Mouse (Mus musculus) right cerebral cortex, postnatal 14 days (tissue): ENCODE measurements around the gene Pam.
A peak's percentile ranks its signal among the peaks of the same experiment; 100 is the strongest.

ENCODE experiments used
- DNase-seq: peaks from one replicate; pipeline ENCODE4 v3.0.0; 2022

Pam gene

DNA sequence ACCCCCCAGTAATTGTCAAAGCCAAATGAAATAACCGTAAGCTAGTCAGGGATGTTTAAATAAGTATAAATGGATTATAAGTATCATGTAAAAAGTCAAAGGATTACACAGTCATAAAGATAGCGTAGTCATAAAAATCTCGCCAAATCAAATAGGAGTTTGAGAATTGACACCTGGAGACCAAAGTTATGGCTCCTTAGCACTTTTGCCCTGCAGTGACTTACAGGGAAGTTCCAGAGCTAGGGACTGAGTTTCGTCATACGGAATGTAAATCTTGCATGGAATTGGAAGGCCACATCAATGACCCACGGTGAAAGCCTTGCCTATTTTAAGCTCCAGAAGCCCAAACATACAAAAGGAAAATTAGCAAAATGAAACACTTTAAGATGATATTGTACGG, 192.6 kb downstream of the Pam start:
- no peak for DNase-seq

DNA sequence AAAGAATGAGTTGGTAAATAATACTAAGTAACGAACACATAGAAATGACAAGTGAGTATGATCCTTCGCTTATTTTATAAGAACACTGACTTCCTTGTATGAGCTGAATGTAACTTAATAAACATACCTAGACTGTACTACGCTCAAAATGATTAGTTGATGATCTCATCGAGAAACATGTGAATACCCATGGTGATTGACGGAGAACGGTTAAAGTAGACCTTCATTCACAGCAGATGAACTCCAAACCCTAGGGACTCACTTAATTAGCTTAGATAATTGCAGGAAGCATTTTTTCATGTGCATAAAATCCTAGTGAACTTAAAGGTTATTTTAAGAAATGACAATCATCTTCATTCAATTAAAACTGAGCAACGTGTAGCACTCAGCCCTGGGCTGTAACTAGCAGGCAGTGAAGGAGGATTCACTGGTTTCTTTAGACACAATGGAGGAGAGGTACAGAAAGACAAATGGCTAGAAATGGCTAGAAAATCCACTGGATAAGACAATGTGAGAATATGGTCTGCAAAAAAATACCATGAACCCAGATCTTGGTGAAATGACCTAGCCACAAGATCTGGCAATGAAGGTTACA, 194.8 kb downstream of the Pam start:
- DNase-seq, result no peak

DNA sequence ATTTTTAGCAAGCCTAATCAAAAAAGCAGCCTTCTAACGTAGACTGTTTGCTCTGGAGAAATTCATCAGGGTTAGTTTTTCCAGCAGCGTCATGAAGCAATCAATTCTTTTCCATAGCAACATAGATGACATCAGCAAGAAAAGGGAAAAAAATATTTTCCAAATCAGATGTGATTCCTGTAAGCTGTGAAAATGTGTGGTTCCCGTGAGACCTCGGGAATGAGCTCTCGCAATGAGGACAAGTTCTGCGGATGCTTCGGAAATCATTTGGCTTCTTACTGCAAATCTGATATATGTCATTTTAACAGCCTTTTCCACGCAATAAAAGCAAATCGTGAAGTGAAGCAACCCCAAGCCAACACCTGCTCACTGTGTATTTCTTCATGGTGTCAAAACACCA, 207.9 kb downstream of the Pam start:
- no peak for DNase-seq

DNA sequence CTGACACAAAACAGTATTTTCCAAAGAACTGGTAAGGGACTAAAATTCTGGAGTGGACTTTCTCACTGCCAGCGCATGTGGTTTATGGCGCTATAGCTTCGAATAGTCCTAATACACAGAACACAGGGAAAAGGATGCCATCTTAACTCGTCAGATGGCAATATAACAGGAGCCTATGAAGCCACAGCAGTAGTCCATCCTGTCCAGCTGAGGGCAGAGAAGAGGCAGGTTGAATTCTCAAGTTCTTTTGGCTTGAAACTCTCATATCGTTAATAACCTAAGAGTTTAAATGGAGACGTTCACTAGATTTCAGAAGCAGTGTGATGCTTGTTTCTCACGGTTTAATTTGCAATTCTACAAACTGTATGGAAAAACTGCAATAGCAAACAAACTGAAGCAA, 211.9 kb downstream of the Pam start:
- no peak for DNase-seq

DNA sequence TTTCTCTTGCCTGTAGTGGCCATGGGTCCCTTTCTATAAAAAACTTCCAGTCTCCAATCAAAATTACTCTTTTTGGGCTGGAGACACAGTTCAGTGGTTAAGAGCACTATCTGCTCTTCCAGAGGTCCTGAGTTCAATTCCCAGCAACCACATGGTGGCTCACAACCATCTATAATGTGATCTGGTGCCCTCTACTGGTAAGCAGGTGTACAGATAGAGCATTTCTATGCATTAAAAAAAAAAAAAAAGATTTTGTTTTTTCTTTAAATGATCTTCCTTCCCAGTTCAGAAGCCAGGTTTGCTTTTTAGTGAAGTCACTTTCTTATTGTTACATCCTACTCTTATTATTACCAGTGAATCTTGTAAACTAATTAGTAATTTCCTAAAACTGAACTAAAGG, 218.4 kb downstream of the Pam start:
- no peak for DNase-seq

DNA sequence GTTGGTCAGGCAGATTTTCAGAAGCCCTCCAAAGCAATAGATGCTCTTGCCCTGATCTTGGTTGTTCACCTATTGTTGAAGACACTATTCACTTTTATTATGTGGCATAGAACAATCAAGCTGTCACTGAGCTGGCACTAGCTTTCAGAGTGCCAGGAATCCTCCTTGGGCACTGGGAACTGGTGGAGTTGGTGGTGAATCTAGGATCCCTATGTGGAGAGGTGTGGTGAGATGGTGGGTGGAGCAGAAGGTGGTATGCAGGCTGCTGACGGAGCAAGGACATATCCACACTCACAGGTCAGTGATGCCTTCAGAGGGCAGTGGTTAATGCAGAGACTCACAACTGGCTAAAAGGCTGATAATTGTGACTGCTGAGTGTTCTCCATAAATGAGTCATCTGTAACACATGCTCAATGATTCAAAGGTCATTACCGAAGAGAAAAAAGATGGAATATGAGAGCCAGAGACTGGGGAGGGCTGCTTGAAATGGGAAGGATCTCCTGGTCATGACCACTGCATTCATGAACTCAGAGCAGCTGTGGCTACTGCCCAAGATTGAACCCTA, 221.9 kb downstream of the Pam start:
- no peak for DNase-seq

DNA sequence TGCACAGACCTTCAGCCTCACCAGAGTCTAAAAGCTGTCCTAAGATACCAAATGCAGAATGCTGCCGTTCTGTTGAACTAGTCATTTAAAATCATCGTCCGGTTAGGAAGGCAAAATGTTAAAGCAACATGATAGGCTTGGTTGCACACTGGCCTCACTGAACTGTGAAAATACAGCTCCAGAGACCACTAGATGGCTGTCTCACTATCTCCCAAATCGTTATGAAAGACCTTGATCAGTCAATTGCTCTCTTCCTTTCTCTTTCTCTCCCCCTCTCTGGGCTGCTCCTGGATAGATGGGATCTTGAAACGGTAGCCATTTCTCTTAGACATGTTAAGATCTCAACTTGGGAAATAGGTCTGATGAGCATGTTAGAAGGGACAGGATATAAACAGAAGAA, 223.0 kb downstream of the Pam start:
- DNase-seq, result no peak

DNA sequence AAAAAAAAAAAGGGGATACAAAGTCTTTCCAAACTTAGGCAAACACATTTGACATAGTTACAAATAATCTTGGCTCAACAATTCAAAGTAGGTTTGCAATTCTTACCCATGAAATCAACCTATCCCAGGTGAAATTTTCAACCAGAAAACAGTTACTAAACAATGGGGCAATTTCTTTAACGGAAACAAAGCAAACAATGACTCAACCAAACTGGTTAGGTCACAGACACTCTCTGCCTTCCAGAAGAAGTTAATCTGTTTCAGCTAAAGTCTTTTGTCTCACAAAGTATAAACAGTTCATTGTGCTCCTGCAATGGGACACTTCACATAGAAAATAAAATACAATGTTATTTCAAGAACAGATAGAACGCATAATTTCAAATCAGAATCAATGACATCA, 223.4 kb downstream of the Pam start:
- no peak for DNase-seq

DNA sequence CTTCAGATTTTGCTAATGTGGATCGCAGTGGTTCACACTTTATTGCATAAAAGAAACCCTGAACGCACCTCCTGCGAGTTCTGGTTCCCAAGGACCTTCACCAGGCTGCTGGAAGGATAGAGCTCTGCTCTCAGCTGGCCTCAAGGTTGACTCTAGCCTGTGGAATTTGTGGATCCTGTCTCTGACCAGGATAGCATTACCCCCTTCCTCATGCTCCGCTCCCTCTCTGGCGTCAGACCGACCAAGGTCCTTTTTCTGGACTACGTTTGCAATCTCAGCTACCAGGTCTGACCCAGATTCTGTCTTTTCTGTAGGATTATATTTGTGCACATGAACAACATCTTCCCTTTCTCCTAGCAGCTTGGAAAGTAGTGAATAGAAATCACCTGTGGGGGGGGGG, 231.3 kb downstream of the Pam start:
- DNase-seq, result no peak

DNA sequence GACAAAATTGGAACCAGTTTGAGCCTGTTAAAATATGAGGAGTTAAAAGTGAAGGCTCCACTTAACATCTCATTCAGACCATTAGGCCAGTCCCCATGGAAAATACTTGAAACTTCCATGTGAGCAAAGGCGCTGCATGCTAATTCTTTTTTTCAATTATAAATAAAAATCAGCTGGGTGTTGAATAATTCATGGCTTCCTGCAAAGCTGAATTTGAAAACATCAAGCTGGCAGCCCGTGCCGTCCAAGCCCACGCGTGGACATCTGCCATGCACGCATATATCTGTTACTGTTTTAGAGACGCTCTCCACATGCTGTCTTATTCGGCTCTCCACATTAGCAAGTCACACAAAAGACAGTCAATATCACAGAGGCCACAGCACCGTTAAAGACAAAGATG, 232.3 kb downstream of the Pam start:
- DNase-seq, result peak; percentile 78

DNA sequence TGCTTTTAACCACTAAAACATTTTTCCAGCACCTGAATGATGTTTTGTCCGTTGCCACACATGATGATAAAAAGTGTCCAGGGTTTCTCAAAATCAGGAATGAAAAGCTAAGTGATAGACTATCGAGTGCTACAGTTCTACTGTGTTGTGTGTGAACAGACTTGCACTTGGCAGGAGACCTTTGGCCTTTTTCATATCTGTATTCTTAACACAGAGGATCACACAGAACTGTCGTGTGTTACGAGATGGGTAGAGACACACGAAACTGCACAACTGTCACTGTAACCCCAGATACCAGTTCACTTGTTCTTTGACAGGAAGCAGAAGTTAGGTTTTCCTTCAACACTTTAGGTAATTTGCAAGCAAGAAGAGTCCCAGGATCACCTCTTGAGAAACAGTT, 232.7 kb downstream of the Pam start:
- no peak for DNase-seq

DNA sequence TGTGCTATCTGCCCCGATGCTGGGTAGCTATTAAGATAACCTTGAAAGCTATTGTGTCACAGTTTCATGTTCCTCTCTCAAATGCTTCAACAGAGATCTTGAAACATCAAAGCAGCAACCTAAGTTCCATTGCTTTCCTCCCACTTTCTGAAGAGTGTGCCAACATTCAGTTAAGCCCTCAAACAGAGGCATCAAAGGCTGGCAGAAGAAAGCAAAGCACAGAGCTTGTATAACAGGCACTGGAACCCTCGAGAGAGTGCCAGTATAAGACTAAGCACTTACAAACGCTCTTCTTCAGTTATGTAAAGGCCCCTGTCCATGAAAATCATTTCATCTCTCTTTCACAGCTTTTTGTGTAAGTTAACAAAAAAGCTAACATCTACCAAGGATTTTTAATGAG, 241.2 kb downstream of the Pam start:
- DNase-seq, result no peak

DNA sequence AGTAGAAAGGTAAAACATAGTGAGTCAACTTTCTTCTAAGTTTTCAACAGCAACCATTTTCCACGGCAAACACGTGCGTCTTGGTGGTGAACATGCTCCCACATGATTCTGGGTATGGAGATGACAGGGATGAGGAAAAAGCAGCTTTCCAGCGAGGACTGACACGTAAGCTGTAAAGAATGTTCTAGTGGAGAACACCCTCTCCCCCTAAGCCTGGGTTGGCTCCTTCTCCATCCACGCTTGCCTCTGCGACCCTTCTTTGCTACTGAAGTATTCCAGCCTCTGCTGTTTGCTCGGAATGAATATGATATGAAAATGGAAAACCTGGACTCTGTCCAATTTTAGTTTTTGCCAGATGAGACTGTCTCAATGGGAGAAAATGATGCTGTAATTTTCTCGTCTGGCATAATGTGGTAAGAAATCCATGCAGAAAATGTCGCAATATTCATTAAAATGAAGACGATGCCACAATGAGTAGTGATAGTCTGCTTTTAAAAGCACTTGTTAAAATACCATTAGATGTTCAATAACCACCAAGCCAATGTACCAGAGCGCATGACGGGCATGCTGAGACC, 243.8 kb downstream of the Pam start:
- DNase-seq, result no peak

DNA sequence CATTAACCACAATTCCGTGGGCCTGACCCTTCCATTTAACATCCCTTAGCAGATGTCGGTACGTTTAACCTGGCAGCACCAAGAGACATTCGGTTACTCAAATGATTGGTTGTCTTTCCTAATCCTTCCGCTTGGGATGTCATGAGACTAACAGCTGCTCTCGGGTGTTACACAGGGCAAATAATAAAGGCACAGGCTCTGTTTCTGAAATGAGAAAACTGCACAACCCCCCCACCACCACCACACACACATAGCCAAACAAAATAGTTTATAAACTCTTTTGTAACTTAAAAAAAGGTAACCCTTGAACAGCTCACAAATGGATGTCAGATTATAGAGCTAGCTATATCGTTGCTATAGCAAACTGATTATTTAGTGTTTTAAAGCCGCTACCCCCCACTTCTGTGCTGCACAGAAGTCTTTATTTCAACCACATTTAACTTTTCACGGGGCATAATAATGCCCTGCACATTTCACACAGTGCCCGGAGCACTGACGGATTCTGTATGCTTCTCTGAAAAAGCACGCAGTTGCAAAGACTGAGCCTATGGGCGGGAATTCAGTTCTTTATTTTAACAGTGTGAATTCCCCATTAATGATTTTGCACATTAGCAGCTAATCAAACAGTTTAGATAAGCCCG, 246.7 kb downstream of the Pam start:
- DNase-seq, result no peak

DNA sequence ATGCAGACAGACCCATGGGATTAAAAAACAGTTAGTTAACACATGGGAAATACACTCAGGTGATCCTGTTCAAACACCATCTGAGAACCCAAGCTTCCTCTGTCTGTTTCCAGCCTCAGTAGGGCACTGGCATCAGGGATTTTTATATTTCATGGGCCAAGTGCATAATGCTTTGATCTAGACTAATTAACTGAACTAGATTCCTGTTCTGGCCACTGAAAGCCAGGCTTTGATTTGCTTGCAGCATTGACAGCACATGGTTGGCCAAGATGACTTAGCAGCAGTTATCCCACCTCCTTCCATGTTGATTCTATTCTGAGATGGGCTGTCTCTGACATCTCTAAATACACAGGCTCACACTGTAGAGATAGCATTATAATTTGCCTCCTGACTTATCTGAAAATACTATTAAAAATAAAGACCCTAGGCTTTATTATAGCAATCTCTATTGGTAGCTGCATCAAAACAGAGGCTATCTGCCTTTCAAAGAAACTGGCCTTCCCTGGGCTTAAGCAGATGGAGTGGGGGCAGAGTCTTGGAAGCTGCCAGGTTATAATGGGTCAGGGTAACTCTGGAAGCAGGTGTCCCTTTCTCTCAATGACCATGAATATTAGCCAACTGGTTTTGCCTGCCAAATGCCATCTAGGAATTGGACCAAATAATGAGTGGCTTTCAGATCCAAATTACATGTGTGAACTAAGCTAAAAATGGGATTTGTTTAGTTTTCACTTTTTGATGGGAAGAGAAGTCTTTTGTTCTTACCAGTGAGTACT, 252.0 kb downstream of the Pam start:
- DNase-seq, result no peak

DNA sequence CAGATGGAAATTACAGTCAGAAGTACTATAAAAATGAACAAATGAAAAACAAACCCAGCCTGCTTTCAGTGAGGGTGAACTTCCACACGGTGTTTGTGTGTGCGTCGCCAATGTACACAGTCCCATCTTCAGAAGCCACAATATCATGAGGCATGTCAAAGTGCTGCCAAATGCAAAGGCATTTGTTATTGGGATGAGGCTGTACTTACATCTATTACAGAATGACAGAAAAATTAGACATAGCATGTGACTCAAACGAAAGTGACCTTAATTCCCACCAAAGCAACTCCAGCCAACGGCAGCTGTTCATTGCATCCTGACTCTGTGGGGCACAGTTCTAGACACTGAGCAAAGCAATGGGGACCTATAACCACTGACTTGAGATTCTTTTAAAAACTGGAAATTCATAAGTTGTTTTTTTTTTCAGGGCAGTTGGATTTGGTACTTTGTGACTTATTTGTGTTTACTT, 261.1 kb downstream of the Pam start:
- no peak for DNase-seq

DNA sequence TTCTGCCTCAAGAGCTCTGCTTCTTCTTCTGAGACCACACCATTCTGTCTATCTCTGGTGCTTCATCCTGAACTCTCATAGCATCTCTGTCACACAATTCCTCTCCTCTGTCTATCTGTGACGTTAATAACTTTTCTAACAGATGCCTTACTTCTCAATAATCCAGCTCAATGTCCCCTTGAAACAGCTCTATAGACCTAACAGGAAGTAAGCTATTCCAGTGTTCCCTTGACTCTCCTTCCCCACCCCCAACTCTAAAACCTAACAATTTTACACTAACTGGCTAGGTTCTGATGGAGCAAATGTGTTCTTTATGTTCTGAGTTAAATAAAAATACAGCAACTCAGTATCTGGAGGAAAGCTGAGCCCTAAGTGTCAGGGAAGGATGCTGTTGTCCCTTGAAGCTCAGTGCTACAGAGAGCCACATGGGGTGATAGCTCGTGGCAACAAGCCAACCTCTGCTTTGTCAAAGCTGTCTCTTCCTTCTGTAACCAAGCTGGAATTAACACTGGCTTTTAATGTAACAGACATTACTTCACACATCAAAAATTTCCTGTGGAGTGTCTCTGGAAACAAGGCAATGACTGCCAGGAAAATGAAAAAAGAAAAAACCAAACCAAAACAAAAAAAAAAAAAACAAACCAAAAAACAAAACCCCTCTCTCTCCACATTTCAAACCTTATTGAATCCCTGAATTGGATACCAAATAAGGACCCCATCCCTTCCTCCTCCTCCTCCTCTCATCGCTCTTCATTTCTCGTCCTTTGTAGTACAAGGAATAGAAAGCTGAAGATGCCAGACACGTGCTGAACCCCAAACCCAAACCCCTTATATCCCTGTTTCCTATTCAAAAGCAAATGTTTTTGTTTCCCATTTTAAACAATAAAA, 261.7 kb downstream of the Pam start:
- peak; percentile 38 for DNase-seq

DNA sequence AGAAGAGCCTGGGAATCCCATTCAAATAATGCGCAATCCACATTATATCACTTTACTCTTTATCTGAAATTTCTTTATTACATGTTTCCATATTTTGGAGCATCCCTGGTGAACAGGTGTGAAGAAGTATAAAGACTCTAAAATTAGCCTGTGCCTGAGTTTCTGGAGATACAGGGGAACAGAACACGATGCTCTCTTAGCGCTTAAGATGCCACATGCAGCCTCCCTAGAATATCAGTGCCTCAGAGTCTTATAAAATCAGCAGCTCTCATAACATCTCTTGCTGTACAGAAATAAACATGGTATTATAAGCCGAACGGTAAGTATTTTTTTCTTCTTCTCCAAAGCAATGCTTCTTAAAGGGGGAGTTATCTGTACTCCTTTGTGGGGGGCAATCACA, 267.4 kb downstream of the Pam start:
- DNase-seq, result no peak

DNA sequence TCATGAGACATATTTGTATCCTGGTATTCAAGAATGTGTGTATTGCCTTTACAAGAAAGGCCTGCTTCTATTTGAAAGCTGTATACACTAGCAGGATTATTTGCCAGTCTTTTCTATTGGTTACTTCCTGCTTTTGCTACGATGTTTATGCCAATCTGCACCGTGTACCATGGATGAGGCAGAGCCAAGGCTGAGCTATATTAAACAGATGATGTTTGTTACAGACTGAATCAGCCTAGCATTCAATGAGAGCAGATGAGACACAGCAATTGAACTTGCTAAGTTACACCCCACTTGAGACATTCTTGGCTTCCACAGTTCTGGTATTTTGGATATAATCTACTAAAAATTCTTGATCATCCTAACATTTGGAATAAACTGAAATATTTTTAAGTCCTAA, 267.9 kb downstream of the Pam start:
- no peak for DNase-seq

DNA sequence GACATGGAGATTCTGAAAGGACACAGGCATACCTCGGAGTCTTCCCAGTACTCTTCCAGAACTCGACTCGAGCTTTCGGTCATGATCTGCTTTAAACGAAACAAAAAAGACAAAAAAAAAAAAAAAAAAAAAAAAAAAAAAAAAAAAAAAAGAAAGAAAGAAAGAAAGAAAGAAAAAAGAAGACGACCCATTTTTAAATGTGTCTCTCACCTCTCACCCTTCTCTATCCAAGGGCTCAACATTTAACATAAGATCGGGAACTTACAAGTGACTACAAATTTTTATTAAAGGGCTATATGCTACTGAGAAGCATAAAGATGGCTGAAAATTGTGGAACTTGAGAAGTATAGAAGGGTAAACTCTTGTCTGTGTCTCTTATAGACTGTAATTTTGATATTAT, 272.5 kb downstream of the Pam start:
- no peak for DNase-seq

DNA sequence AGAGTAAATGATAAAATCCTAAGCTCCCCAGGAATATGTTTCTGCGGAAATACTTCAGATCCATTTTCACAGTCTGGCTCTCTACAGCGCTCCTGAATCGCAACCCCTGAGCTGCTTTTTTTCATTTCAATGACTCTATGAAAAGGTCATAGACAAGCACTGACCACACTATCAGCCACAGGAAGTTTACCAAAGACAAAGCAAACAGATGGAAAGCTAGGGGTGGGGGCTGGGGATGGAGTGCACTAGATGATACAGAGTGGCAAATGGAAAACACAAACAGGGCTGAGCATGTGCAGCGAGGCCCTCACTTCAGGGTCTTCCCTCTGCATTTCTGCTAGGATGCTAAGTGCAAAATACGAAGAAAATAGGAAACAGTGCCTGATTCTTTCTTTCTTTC, 273.2 kb downstream of the Pam start:
- no peak for DNase-seq

DNA sequence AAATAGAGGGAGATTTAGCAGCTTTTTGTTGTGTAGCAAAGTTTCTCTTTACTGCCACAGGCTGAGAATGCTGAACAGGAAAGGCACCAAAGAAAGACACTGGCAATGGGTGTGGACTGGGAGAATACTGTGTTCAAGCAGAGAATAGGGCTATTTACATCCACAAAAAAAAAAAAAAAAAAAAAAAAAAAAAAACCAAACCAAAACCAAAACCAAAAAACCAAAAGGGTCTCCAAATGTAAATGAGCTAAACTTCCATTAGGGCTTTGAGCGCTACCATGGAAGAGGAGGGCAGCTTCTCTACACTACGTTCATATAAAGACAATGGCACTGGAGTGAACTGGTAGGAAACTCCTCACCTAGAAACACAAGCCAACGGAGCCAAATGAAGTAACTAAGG, 274.2 kb downstream of the Pam start:
- no peak for DNase-seq
